Mouse (Mus musculus) ovary, postnatal 10 days (tissue): Measurements from ENCODE around the gene Rnf43.

Experiments
- DNase-seq: peaks from one replicate; pipeline ENCODE4 v3.0.0; 2022; ENCODE audit warnings: low spot score

The Rnf43 gene

DNA sequence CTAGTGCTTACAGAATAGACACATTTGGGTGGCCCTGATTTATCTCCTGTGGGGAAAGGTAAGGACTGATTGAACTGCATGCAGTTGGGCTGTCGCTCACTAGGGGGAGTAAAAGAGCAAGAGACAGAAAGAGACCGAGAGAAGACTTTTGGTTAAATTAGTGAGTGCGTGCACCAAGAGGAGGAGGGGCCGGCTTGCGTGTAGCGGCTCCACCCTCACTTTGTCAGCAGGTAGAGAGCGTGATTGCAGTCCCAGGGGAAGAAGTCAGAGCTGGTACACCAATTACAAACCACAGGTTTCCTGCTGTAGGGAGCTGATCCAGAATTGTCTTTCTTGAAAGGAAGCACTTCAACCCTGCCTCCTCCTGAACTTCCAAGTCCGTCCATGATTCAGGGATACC, at the start of gene Rnf43:
Gene Rnf43 (plus strand): TSS at position 316 of the 400 bp plus-strand sequence.
- DNase-seq = peak; percentile 70

DNA sequence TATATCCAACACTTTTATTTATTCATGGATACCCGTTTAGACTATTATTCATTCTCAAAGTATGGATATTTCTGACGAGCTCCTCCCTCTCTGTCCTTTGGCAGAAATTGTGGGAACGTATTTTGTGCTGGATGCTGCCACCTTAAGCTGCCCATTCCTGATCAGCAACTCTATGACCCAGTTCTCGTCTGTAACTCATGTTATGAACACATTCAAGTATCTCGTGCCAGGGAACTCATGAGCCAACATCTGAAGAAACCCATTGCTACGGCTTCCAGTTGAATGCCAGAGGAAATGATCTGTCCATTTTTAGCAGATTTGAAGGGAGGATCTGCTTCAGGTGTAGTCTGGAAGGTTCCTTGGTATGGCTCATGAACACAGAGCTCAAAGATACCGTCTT, 48.5 kb upstream of the Rnf43 start:
- no peak for DNase-seq

DNA sequence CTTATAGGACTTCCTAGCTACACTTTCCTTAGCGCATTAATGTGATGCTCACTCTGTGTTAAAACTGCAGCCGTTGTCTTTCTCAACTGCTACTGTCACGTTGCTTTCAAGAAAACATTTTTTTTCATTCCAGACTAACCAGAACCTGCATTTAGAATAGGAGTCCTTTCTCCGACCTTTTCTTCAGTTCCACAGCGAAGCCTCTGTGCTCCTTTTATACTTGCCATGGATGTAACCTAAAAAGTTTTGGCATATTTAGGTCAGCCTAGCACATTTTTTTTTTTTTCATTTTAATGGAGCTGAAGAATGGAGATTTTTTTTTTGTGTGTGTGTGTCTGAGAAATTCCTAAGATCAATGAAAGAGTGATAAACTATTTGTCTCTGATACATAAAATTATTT, 47.0 kb upstream of the Rnf43 start:
- DNase-seq = no peak

DNA sequence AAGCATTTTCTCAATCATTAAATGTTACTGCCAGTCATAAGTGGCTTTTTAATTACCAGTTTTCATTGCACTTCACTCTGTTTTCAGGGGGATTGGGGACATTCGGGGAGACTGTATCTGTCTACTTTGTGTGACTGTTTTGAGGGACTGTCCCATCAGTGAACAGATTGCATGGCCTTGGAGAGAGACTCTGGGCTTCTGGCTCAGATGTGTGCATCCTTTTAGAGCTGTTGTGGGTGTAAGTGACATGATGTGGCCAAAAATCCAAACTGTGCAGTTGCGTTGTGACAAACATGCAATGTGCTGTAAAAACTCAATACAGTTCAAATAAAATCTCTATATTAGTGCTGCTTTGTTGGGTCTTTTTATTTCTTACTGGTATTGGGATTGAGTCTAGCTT, 46.6 kb upstream of the Rnf43 start:
- no peak for DNase-seq

DNA sequence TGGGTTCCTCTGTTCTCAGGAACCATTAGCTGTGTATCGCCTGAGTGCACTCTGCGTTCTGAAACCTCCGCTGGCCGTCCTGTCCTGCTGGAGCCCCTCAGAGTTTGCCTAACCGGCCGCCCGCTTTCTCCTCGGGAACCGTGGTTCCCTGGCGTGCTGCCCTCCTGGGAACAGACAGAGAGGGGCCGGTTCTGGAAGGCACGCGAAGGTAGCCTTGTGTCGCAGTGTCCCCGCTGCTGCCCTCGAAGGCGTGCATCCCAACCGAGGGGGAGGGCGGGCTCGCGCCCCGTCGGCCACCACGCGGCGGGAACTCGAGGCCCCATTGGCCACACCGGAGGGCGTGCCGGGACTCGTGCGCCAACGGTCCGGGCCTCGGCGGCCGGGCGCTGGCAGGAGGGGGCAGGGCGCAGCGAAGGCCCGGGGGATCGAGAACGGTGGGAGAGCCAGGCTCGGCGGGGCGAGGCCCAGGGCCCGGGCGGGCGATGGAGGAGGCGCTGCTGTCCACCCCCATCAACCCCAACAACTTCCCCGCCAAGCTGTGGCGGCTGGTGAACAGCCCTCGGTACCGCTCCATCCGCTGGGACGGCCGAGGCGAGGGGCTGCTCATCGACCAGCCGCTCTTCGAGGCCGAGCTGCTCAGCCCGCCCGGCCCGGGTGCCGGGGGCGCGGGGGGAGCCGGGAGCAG, 45.6 kb upstream of the Rnf43 start, which contains the start of gene Hsf5:
Gene Hsf5 (plus strand): TSS at position 375 of the 685 bp plus-strand sequence.
- DNase-seq = no peak

DNA sequence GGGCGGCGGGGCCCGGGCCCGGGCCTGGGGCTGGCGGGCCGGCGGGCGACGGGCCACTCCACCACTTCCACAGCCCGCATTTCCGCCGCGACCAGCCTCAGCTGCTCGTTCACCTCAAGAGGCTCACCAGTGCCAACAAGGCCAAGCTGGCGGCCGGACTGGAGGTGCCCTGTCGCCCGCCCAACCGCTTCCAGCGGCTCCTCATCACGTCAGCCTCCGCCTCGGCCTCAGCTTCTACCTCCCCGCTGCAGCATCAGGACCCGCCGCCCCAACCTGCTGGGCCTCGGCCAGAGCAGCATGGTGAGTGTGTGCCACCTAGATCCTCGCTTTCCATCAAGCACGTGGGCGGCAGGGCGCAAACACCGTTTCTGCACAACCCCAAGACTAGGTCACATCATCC, 44.9 kb upstream of the Rnf43 start:
- no peak for DNase-seq

DNA sequence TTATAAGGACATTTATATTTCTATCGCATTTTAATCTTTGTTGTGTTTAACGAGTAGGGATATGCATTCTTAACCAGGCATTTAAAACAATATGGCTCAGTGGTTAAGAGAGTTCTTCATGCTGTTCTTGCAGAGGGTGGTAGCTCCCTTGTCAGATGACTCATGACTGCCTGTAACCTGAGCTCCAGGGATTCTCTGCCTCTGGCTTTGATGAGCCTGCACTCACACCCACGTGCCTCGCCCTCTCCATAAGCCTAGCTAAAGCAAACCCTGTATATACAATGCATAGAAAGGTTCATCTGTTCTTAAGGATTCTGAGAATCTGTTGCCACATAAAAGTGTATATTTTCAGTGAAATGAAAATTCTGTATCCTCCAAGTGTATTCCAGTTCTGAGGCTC, 39.4 kb upstream of the Rnf43 start:
- DNase-seq = no peak

DNA sequence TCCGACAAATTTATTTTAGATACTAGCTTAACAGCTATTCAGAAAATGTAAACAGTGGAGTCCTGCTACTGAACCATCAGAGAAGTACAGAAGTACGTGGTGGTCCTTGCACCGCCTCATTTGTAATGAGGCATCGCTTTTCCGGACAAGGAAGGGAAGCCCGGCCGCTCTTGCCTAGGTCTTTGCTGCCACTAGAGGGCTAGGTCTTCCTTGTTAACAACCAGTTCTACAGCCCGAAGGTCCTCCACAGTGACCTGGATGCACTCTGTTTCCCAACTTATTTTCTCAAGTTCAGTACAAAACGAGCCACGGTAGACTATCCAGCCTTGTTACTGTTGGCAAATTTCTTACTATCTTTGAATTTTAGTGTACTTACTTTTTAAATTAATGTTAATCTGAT, 32.7 kb upstream of the Rnf43 start:
- DNase-seq = no peak

DNA sequence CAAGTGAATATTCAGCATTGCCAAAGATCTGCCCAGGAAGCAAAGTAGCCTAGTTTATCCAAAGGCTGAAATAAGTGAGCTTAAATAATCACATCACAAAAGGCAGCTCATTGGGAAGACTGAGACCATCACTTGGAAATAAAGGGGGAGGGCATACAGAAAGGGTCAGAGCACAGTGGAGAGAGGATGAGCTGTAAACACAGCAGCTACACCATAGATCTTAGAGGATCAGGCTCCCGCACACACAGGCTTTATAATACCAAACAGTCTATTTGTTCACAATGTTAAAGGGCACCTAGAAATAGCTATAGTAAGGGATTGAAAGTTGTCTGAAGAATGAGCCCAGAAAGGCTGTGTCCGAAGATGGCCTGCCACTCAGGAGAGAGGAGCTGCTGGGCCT, 23.7 kb upstream of the Rnf43 start:
- DNase-seq = no peak

DNA sequence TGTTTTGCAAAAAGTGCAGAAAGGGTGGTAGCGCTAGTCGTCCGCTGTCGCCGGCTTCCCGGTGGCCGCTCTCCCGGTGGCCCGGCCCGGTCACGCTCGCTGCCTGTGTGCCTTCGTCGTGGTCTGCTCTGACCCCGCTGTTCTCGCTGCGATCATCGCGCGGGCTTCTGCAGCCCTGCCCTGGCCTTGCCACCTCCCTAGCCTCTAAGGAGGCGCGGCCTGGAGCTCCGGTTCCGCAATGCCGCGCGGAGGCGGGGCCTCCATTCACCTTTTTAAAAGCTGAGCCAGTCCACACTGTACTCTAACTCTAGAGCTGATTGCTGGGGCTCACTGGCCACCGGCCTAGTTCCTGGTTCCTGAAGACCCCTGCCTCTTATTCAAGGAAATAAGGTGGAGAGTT, 23.3 kb upstream of the Rnf43 start:
- DNase-seq = peak; percentile 32

DNA sequence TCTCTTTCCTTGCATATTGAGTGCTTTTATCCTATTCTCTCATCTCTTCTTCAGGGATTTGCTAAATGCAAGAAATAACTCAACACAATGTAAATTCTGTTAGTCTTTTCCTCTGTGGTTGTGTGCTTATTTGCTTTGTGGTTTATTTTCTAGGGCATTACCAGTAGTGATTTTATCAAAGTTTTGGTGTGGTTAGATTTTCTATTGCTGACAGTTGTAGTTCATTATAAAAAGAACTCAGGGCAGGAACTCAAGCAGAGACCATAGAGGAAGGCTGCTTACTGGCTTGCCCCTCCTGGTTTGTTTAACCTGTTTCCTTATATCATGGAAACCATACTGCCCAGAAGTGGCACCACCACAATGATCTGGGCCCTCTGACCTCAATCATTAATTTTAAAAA, 19.7 kb upstream of the Rnf43 start:
- DNase-seq = no peak

DNA sequence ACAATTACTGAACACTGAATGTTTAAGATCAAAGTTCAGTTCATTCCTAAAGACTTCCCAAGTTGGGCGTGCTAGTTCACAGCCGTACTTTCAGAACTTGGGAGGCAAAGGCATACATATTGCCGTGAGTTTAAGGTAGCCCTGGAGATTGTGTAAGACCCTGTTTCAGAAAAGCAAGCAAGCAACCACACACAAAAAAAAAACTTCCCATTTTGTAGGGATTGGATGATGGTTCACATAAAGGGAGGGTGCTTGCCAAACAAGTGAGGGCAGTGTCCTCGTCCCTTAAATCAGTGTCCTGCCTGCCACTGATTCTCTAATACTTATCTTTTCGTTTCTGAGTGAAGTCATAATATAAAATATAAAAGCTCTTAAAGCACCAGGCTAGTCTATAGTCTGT, 7.8 kb upstream of the Rnf43 start:
- no peak for DNase-seq

DNA sequence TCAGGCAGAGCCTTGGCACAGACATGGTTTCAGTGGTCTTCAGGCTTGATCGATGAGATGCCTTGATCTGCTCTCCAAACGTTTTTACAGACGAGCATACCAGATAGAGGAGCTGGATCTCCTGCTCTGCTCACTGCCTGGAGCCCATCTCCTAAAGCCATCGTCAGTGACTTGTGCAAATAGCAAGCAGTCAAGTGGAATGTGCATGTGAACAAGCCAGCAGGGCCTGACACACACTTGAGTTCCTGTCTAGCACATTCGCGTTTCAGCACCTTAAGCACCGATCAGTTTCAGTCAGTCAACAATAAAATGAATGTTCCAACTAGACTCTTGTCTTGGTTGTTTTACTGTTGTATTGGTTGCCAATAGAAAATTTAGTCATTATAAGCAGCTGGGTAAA, 3.3 kb upstream of the Rnf43 start:
- DNase-seq = no peak

DNA sequence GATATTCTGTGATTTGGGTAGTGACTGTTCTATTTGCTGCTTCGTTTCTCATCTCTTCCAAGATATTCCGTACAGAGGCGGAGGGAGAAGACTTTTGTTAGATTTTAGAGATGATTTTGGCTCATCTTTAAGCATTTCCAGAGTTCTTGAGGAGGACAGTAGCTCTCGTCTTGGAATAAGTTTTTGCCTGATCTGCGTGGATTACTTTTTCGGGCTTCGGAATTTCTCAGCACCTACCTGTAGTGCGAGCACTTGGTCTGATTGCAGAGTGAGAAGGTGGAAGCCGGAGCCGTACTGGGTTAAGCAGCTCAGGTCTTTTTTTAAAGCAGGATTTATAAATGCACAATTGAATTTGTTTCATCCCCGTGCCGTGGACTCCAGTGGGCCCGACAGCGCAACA, 300 bp downstream of the Rnf43 start:
- no peak for DNase-seq

DNA sequence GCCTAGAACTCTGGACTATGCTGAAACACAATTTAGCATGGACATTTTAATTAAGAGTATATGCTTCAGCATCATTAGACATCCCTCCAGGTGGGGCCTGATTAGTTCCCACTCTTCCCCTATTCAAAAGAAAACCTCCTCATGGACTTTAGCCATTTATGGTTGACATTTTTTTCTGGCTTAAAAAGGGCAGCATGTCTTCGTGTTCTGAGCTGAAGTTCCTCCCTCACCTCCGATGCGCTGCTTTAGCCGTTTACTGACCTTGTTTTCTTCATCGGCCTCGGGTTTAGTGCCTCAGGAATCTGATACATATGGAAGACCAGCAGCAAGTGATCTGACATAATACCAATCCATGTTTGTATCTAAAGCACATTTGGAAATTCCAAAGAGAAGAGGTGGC, 1.4 kb downstream of the Rnf43 start:
- DNase-seq = no peak

DNA sequence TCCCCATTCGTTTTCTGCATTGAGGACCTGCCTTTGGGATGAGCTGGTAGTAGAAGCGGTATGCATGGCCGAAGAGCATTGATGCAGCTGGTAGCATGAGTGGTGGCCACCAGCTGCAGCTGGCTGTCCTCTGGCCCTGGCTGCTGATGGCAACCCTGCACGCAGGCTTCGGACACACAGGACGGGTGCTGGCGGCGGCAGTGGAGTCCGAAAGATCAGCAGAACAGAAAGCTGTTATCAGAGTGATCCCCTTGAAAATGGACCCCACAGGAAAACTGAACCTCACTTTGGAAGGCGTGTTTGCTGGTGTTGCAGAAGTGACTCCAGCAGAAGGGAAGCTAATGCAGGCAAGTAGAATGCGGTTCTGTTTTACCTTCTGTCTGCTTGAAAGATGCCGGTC, 2.0 kb downstream of the Rnf43 start:
- DNase-seq = no peak

DNA sequence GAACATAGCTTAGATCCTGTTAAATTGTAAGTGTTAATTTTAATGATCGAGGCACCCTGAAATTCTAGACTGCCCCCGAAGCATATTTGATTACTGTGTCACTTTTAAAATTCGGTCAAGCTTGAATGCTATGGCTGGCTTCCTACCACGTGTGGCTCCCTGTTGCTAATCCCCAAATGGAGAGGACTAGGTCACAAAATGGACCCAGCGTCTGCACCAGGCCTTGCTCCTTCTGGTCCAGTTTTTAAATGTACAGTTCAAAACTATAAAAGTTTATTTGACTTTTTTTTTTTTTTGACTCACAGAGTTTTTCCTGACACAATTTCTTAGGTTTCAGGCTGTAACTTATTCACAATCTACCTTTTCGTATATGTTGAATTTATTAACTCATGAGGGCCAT, 2.7 kb downstream of the Rnf43 start:
- DNase-seq = no peak

DNA sequence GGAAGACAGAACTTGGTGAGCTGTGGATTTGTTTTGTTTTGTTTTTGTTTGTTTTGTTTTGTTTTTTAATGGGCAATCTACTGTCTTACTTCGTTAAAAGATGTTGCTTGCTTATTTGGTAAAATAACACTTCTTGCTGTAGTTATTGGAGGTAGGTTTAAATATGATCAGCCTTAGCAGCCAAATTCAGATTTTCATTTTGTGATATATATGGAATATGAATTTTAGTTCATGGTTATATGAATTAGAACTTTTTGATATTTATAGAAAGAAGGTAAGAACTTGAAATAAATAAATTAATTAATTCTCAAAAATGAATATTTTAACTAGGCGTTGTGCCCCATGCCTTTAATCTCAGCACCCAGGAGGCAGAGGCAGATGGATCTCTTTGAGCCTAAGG, 3.1 kb downstream of the Rnf43 start:
- no peak for DNase-seq

DNA sequence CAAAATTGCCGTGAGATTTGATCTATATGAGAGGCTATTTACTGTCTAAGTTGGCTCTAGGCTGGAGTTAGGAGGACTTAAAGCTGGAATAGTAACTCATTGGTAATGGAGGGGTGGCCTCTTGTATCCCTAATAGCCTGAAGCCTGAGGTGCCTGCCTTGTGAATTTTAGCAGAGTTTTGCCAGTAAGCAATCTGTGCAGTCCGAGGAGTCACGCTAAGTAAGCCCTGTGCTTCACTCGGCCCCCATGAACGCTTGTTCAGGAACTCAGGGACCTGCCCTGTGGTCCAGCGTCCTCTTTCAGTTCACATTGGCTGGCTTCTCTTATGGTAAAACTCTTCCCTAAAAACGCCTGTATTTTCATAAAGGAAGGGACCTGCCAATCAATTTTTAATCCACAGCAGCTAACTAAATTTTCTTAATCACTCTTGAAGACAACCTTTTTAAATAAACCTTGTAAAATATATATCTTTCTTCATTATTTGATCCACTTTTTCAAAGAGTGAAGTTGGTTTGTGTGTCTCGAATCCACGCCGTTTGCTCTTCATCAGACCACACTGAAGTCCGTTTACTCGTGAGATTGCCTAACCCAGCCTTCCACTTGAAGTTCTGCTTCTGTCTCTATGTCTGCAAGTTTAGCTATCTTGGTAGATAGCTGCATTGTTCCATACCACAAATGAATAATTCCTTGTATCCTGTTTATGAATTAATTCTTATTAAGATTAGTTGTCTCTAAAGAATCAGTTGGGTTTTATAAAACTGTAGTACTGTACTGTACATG, 3.9 kb downstream of the Rnf43 start:
- DNase-seq = no peak

DNA sequence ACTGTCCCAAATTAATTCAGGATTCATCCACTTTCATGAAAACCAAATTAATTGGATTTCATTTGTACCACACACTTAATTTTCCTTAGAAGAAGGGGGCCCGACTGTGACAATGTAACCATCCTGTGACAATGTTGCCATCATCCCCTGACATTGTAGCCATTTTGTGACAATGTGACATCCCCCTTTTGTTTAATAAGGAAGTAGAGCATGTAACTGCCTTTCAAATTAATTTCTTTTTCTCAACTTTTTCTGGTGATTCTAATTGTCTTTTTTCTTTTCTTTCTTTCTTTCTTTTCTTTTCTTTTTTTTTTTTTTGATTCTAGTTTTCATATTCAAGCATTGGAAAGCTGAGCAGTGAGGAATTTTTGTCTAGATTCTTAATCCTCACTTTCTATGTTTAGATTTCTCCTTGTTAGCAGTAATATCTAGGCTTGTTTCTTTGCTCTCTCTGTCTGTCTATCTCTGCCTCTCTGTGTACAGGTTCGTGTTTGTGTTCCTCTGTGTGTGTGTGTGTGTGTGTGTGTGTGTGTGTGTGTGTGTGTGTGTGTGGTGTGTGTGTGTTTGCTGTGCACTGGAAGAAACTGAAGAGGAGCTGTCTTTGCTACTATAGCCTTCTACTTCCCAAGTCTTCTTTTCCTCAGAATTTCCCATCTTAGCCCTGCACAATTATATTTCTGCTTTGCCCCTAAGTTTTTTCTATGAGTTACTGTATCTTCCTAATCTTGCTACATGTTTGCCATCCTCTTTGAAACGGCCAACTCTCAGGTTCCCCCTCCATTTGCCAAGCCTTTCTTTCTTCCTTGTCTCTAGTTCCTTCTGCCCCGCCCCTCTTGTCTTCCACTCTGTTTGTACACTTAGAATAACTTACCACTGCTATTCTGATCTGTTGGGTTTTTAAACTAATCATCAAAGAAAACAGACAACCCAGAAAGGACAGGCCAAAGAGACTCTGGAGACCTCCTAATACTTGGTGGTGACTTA, 4.9 kb downstream of the Rnf43 start:
- no peak for DNase-seq

DNA sequence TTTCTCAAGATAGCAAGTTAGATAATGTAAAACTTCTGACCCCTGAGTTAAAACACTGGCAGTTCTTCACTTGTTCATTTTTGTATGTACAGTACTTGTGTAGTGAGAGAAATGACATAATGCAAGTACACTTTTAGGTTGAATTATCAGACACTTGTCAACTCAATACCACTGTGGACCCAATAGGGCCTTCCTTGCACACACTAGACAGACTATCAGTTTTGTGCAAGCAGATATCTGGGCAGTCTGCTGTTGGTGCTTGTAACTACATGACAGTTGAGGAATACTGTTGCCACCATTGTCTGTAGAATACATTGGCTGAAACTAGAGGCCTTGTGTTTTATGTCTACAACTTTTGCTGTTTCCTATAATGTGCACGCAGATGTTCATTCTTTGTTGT, 10.8 kb downstream of the Rnf43 start:
- no peak for DNase-seq

DNA sequence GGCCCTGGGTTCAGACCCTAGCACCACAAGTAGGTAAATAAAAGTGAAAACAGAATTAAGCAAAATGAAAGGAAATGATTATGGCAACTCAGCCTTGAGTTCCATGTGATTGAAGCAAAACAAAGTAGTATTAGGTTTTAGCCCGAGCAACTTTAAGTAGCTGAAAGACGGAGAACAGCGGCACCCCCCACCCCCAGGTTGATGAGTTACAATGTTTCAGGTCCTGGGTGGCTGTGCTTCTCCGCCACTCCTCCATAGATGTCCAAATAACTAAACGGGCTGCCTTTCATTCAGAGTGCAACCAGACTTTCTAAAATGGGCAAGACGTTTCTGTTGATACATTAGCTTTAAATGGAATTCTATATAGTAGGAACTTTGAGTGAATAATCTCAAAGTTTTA, 13.1 kb downstream of the Rnf43 start:
- no peak for DNase-seq

DNA sequence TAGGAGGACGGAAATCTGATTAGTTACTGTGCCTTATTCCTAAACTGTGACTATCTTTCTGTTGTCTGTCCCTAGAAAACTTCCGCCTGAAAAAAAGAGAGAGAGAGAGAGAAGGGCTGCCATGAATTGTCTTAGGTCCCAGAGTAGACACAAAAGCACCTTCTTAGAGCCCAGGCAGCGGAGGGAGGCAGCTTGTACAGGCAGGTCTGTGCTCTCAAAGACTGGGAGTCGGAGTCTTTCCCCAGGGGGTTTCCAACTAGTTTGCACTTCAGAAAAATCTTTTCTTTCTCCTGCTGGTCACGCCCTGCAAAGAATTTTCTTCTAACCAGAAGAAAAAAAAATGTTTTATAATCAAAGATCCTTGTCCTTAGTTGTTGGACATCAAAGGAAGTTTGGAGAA, 15.2 kb downstream of the Rnf43 start:
- DNase-seq = no peak
